In genomic region chr7:79391883-79392649, GRCm38 (mm10) we compare ENCODE assay signal across 7 mouse cellular contexts. TPM values are rescaled to one million over a fixed set of nuclear protein-coding genes. Genes with fewer than 3 reads are reported as not detected.
DNase-seq lines count a peak whose midpoint lies in the region; ATAC-seq lines count a peak whose summit lies in the region.

Gene Fanci (plus strand): TSS chr7:79391929.

- under 1% methylated on average over 44 of the region's 44 CpGs for WGBS in embryonic facial prominence, embryonic 11.5 days
- under 1% methylated on average over 44 of the region's 44 CpGs for WGBS in limb, embryonic 10.5 days
- under 1% methylated on average over 44 of the region's 44 CpGs for WGBS in midbrain, embryonic 13.5 days

- H3K9me3 ChIP-seq in embryonic facial prominence, embryonic 11.5 days (replicated peaks; ENCODE audit: control insufficient read depth, low read length) = no peaks in the 10 kb centered on the region
- H3K9me3 ChIP-seq in limb, embryonic 10.5 days (replicated peaks) = no peaks in the 10 kb centered on the region
- H3K9me3 ChIP-seq in midbrain, embryonic 13.5 days = no peaks in the 10 kb centered on the region

- no peaks in the 10 kb centered on the region for H3K36me3 ChIP-seq in embryonic facial prominence, embryonic 11.5 days (replicated peaks; ENCODE audit: control insufficient read depth, insufficient read depth, low read depth, low read length)
- peaks cover 7% of the 10 kb centered on the region for H3K36me3 ChIP-seq in limb, embryonic 10.5 days
- no peaks in the 10 kb centered on the region for H3K36me3 ChIP-seq in midbrain, embryonic 13.5 days

- no peaks in the 10 kb centered on the region for H3K27me3 ChIP-seq in embryonic facial prominence, embryonic 11.5 days (ENCODE audit: control insufficient read depth, insufficient read depth, low read length)
- no peaks in the 10 kb centered on the region for H3K27me3 ChIP-seq in limb, embryonic 10.5 days (ENCODE audit: low read depth, poor library complexity, severe bottlenecking)
- no peaks in the 10 kb centered on the region for H3K27me3 ChIP-seq in midbrain, embryonic 13.5 days

- peak within 1 kb of the TSS; percentile 61 for H3K4me3 ChIP-seq in embryonic facial prominence, embryonic 11.5 days (ENCODE audit: low read depth, low read length)
- H3K4me3 ChIP-seq in limb, embryonic 10.5 days = peak within 1 kb of the TSS; percentile 85
- peak within 1 kb of the TSS; percentile 59 for H3K4me3 ChIP-seq in midbrain, embryonic 13.5 days (replicated peaks)

- ATAC-seq in embryonic facial prominence, embryonic 11.5 days (replicated peaks; ENCODE audit: insufficient number of reproducible peaks, low FRiP score, low TSS enrichment, low read depth) = peak; percentile 95
- peak; percentile 91 for ATAC-seq in granulocyte monocyte progenitor cell, adult 5-6 weeks (replicated peaks; ENCODE audit: poor library complexity, severe bottlenecking)
- peak; percentile 93 for ATAC-seq in midbrain, embryonic 13.5 days

- no peaks in the 10 kb centered on the region for H3K4me1 ChIP-seq in embryonic facial prominence, embryonic 11.5 days (ENCODE audit: control insufficient read depth, insufficient read depth, low read length)
- peaks cover 46% of the 10 kb centered on the region for H3K4me1 ChIP-seq in limb, embryonic 10.5 days
- peaks cover 12% of the 10 kb centered on the region for H3K4me1 ChIP-seq in midbrain, embryonic 13.5 days (replicated peaks)

- peak within 1 kb of the TSS; percentile 72 for H3K27ac ChIP-seq in embryonic facial prominence, embryonic 11.5 days (replicated peaks; ENCODE audit: low read depth, low read length)
- peak within 1 kb of the TSS; percentile 98 for H3K27ac ChIP-seq in limb, embryonic 10.5 days
- peak within 1 kb of the TSS; percentile 81 for H3K27ac ChIP-seq in midbrain, embryonic 13.5 days

- DNase-seq in adrenal gland, postnatal 14 days = peak; percentile 96
- DNase-seq in embryonic facial prominence, embryonic 11.5 days (ENCODE audit: low spot score) = peak; percentile 98
- peak; percentile 90 for DNase-seq in kidney, adult 11 months
- peak; percentile 99 for DNase-seq in limb, embryonic 10.5 days (ENCODE audit: low spot score)
- DNase-seq in spleen, adult 12 weeks (ENCODE audit: low spot score) = peak; percentile 95

- H3K4me2 ChIP-seq in embryonic facial prominence, embryonic 11.5 days (ENCODE audit: low read depth, low read length) = peak within 1 kb of the TSS; percentile 91
- peak within 1 kb of the TSS; percentile 95 for H3K4me2 ChIP-seq in midbrain, embryonic 13.5 days (replicated peaks)

- H3K9ac ChIP-seq in embryonic facial prominence, embryonic 11.5 days (replicated peaks; ENCODE audit: low read length) = peak within 1 kb of the TSS; percentile 74
- peak within 1 kb of the TSS; percentile 65 for H3K9ac ChIP-seq in midbrain, embryonic 13.5 days (replicated peaks)

RNA-seq across cellular contexts. Expression of gene Fanci, which starts in this region (rescaled TPM):
- 2.0 and 3.0 TPM in 2 replicates for total RNA-seq in adrenal gland, postnatal 14 days (2021)
- polyA plus RNA-seq in embryonic facial prominence, embryonic 11.5 days (2014; fragmentation: Nextera tagmentation; extraction: Ambion mirVana) = 17.4 and 21.4 TPM in 2 replicates
- total RNA-seq in granulocyte monocyte progenitor cell, adult 5-6 weeks (2014; fragmentation: Nextera tagmentation) = 17.8 and 29.7 TPM in 2 replicates
- total RNA-seq in granulocyte monocyte progenitor cell, adult 5-6 weeks (2017) = 22.8 and 24.0 TPM in 2 replicates
- 19.7 and 22.4 TPM in 2 replicates for polyA plus RNA-seq in limb, embryonic 10.5 days (2016; fragmentation: Nextera tagmentation; extraction: Ambion mirVana)
- polyA plus RNA-seq in midbrain, embryonic 13.5 days (2015; fragmentation: Nextera tagmentation; extraction: Ambion mirVana) = 4.9 and 5.3 TPM in 2 replicates

Comparison
In these comparisons a context has a peak if more than half of its experiments do, and no peak if none do; other contexts are left out.
1. Peak in every context shown above with its lines: DNase-seq, ATAC-seq, H3K4me3 ChIP-seq and H3K27ac ChIP-seq.